Mouse (Mus musculus) kidney, adult 2 months (tissue): ENCODE results near the gene Pex10.

Source experiments
- CTCF ChIP-seq: fragments of 200-500 bp; conservative IDR thresholded peaks from 2 replicates; pipeline ENCODE4 v1.5.1; 2011; ENCODE audit warnings: low read depth, mild to moderate bottlenecking, control low read depth, low read length, moderate library complexity, mixed read lengths; ENCODE audit not compliant: insufficient read depth, insufficient read length
- POLR2A ChIP-seq: fragments of 200-500 bp; IDR thresholded peaks from one replicate; pipeline ENCODE4 v1.6.1; 2011; ENCODE audit warnings: low read depth, low read length, control low read depth

GRCm38 (mm10) chr4:155098572-155098971 is 31.8 kb downstream of the Pex10 start:
- TF ChIP-seq POLR2A: no peak
- TF ChIP-seq CTCF: no peak
